Mouse (Mus musculus) regulatory T cell (primary cell): Measurements from ENCODE around the gene Fam84b.

Experiments used
- in situ Hi-C: fragments of 300-600 bp; cut with MboI, MseI; formaldehyde crosslinking; loops from one replicate; pipeline ENCODE4 v1.15.1; 2025; ENCODE audit warnings: high pct_unique_total_duplicates

Fam84b gene

GRCm38 (mm10) chr15:60832586-60832985 is 21.0 kb downstream of the Fam84b start:
- in situ Hi-C loops: no loop called here

DNA sequence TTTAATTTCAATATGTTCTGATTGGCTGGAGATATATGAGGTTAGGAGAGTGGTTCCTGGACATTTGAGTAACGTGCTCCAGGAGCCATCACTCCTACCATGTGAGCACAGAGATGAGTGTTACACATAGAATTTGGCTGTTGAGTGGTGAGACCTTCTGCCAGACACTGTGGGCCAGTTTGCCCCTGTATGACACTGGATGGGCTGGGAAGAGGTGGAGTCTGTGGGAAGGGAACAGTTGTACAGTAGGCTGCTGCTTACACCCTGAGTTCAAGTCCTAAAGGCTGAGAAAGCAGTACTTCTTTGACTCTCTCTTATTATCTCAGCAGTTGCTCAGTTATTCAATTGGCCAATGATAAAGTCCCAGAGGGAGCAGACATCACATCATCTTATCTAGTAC is 27.4 kb downstream of the Fam84b start:
- in situ Hi-C loops: no loop called here

DNA sequence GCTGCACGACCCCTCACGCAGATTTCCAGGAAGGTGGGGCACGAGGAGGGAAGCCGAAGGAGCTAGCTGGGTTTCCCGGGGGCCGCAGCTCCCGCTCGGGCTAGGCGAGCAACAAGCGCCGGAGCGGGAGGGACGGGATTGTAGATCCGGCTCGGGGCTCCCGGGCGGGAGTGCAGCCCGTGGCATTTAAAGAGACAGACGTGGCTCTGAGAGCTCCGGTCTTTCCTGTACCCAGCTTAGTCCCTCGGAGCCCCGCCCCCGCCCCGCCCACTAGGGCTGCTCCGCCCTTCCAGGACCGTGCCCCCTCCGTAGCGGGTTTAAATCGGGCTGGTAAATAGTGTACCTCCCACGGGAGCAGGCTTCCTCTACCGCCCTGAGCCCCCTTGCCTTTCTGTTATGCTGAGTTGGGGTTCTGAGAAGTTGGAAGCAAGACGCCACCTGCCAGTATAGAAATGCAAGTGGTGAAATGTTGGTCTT is 28.8 kb downstream of the Fam84b start:
- in situ Hi-C loops: loop anchor here (5.0 kb wide), 1 partner anchor 657 kb away; no protein-coding TSS in a partner anchor

GRCm38 (mm10) chr15:60823870-60824709 is 29.5 kb downstream of the Fam84b start:
- in situ Hi-C loops: loop anchor here (5.0 kb wide), 1 partner anchor 657 kb away; no protein-coding TSS in a partner anchor

DNA sequence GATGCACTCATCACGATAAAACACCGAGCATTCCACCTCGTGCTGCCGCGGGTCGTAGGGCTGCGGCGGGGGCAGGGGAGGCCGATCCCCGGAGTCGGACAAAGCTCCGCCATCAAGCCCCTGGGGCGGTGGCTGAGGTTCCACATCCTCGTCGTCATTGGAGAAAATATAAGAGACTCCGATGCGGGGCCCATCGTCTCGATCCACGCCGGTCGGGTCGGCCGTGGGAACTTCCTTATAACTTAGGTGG is 30.0 kb downstream of the Fam84b start:
- in situ Hi-C loops: loop anchor here (5.0 kb wide), 1 partner anchor 656 kb away; no protein-coding TSS in a partner anchor

GRCm38 (mm10) chr15:60822803-60823619 is 30.6 kb downstream of the Fam84b start:
- in situ Hi-C loops: loop anchor here (5.0 kb wide), 1 partner anchor 656 kb away; no protein-coding TSS in a partner anchor

DNA sequence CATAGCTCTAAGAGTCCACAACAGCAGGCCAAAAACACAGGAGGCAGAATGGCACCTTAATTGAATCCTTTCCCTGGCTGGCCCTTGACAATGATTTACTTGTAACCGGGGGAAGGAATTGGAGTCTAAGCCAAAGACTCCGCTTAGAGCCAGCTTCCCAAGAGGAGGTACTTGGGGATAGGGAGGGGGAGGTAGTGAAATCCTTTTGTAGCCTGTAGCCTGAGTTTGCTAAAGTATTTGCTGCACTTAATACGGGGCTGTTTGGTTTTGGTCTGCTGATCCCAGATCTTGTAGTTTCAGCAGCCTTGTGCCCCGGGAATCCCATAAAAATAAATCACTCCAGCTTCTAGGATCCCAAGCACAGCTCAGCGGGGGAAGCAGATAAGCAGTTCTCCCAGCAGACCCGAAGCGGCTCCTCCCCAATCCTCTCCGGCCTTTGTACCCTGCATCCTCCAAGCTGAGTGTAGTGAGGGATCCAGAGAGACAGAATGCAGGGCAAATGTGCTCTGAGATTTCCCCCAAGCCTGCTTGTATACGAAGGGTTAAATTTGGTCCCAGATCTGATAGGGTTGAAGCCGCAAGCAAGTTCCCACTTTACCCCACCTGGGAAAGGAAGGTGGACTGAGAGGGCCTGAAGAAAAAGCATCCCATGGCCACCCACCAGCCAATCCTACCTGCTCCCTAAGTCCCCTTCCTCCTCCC is 31.3 kb downstream of the Fam84b start:
- in situ Hi-C loops: loop anchor here (5.0 kb wide), 1 partner anchor 655 kb away; no protein-coding TSS in a partner anchor

DNA sequence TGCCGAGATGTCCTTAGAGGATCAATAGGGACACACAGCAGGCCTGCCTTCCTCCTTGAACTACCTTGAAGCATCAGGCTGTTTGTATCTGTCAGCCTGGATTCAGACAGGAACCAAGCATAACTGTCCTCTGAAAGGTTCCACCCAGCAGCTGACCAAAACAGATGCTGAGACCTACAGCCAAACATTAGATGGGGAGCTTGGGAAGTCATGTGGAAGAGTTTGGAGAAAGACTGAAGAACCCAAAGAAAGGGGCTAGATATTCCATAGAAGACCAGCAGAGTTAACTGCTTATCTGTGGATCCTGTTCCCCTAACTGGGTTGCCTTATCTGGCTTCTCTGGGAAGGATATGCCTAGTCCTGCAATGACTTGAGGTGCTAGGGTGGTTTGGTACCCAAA is 35.1 kb downstream of the Fam84b start:
- in situ Hi-C loops: no loop called here

- in situ Hi-C loops: no loop called here
Observed at GRCm38 (mm10) chr15:60816478-60816877, 37.1 kb downstream of the Fam84b start.

GRCm38 (mm10) chr15:60814542-60814941 is 39.0 kb downstream of the Fam84b start:
- in situ Hi-C loops: no loop called here

DNA sequence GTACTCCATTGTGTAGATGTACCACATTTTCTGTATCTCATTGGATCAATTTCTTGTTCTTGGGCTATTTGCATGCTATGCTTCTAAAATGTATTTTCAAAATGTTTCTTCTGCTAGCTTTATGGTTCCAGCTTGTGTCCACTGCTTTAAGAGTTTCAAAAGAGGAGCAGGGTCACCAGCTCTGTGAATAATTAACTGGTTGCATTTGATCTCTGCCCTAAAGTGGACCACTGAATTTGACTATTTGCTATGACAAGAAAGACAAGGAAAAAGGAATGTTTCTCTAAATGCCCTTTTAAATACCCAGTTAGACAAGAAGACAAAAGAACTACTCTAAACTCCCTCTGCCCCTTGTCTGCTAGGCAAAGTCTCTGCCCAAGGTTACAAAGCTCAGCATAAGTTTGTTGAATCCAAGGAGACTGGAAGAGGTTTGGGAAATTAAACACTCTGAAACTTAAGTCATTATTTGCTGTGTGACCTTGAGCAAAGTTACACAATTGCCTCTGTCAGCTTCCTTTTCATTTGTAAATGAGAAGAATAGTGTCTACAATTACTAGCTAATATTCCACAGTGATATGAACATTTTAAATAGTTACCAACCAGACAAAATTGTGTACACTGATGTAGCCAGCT is 60.4 kb downstream of the Fam84b start:
- in situ Hi-C loops: no loop called here

DNA sequence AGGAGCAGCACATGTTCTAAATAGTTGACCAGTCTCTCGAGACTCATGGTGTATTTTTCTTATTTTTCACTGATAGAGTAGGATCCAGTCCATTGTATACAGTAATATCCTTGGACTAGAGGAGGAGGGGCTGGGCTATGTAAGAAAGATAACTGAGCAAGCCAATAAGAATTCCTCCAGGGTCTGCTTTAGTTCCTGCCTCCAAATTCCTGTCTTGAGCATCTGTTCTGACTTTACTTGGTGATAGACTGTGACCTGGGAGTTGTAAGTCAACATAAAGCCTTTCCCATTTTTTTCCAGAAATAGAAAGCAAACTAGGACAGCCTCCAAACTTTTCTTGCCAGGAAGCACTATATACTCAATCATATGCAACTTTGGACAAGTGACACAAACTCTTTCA is 64.5 kb downstream of the Fam84b start:
- in situ Hi-C loops: no loop called here

DNA sequence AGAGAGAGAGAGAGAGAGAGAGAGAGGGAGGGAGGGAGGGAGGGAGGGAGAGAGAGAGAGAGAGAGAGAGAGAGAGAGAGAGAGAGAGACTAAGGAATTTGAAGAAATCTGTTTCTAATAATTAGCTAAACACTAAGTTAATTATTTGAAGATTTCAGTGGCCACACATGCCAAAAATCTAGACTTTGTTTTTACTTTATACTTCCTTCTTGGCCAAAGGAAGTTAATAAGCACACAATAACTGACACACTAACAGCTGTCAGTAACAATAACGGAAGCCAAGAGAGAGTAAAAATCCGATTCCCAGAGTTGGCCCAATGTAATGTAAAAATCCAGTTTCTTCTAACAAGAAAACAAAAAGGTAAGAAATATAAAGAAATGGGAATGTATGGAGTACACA is 69.8 kb downstream of the Fam84b start:
- in situ Hi-C loops: no loop called here

DNA sequence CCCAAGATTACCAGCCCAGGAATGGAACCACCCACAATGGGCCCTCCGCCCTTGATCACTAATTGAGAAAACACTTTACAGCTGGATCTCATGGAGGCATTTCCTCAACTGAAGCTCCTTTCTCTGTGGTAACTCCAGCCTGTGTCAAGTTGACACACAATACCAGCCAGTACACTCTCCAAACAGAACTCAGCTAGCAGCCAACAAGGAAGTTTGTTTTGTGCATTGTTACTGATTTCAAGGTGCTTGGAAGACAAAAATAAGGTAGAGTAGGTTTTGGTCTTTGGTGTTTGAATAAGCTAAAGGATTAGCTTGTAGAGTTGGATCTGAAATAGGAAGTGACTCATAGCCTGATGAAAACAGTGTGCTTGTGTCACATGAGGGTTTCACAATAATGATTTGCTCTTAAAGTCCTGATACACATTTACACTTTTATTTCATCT is 74.0 kb downstream of the Fam84b start:
- in situ Hi-C loops: no loop called here

DNA sequence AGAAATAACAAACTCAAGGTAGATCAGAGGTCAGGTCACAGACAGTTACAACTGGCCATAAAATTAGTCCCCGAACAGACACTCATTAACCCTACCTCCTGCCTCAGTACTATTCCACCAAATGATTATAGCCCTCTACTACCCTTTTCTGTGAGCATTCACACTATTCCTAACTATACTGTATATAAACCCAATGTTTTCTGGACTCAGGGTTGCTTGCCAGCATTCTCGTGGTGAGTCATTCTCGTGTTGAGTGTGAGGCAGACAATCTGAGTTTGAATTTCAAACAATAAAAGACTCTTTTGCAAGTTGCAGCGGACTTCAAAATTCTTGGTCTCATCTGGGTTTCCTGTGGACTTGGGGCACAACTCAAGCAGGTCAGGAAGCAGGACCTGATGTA is 74.5 kb downstream of the Fam84b start:
- in situ Hi-C loops: no loop called here
